Mouse (Mus musculus): ENCODE measurements at regions not wholly inside any gene's neighbourhood (a gene's known extent, or its start where the extent isn't known, plus 50 kb on each side); places are given as distances from the start of the nearest gene placed in this dataset.

DNA sequence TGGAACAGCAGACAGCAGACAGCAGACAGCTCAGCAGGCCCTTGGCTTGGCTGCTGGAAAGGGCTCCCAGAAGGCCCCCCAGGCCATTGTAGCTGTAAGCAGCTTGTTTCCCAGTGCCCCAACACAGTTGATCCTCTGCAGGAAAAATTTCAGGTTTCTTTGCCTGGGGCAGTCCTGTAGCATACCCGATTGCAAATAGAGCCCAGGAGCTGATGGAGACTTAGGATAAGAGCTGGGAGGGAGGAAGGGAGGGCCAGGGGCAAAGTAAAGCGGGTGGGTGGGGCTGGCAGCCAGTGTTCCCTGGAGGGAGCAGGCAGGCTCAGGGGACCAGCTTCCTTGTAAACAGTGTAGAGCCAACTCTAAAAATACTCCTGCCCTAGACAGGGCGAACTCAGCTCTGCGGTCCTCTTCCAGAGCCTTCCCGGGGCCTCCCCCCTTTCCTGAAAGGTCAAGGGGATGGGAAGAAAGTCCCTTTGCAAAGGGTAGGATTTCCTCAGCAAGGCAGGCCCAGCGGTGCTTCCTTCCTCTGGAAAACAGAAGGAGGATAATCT is 101.8 kb upstream of the Jun start:
- no peak for DNase-seq (ENCODE audit: low read depth, low spot score)

DNA sequence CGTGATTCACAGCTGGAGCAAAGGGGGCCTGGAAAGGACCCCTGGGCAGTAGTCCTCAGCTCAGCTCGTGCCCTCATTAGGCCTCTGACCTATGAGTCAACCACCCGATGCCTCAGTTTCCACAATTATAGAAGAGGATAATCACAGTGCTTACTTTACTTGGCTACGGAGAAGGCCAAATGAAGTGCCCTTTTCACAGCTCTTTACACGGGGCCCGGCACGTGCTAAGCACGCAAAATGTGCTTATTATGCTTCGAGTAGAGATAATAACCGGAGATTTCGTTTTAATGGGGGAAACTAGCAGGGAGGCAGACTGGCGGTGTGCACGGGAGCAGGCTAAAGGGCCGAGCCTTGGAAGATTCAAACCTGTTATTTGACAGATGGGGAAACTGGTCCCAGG is 102.4 kb upstream of the Jun start:
- DNase-seq (ENCODE audit: low read depth, low spot score) = no peak

- DNase-seq (ENCODE audit: low read depth, low spot score) = no peak
These were observed 103.2 kb upstream of the Jun start for GRCm38 (mm10) chr4:95155178-95155577.

DNA sequence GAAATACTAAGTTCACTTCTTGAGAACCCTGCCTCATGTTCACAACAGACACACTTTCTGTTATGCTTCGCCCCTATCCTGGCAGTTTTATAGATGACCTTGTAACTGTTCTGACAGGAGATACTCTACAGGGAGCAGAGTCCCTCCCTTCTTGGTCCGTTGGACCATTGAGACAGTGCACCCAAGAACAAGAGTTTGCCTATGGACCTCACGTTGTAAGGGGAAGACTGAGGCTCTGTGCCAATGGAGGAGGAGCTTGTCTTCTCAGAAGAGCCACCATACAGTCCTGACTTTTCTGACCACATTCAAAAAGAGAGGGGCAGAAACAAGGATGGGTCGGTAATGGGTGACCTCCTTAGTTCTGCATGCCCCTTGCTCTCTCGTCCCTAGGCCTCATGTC is 103.8 kb upstream of the Jun start:
- DNase-seq (ENCODE audit: low read depth, low spot score) = no peak

DNA sequence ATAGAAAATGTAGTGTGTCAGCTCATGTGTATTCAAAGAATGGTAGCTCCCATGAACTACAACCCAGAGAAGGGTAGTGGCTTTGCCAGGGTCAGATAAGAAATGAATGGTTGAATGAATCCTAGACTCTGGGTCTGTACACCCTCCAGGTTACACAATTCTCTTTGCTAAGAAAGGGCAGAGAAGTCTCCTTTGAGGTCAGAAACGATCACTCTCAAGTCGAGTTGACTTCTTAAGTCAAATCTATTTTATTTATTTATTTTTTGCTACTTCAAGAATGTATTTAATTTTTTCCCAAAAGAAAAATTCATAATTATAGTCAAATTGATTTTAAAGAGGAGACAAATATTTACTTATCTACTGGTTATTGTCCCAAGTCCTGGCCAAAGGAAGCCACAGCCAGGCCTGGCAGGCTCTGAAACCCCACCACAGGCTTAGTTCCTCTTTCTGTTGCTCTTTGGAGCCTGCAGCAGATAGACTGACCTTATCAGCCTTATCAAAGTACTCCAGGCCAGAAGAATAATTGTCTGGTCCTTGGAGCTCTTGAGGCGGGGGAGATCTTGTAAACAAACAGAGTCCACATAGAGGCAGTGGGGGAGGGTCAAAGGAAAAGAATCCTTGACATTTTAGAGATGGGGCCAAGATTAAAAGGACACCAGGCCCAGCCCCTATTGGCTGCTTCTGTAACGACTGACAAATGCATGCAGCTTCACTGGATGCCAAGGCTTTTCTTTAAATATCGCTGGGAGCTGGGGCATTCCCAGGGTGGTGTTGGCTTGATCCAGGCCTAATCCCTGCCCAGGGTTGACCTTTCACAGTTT is 104.6 kb upstream of the Jun start:
- no peak for DNase-seq (ENCODE audit: low read depth, low spot score)

- no peak for DNase-seq (ENCODE audit: low read depth, low spot score)
These were observed 105.8 kb upstream of the Jun start for GRCm38 (mm10) chr4:95157653-95158430.

DNA sequence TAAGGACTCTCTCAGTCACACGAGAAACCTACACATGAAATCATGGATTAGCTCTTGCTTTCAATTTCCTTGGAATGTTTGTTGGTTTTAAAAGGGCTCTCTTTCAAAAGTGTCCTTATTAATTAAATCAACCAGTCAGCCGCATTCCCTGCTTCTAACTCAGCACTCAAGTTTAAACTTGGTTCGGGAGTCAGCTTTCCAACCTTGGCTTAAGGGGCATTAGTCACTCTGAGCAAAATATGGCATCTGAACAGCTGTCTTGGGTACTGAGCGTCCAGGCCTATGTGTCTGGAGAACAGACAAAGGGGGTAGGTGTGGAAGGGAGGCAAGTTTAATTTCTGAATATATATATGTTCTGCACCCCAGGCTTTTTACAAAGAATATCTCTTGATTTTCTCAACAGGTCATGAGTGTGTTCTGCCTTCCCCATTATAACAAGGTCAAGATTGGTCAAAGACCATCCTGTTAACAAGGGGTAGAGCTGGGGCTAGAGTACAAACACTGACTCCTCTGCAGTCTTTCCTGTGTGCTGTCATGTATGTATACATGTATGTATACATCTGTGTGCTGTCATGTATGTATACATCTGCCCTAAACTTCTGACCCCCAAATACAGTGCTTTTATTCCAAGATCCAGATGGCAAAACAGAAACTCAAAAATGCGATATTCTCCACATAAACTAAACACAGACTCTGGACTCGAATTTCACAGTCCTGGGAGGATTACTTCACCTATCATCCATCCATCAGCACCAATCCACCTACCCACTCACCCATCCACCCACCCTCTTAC is 106.8 kb upstream of the Jun start:
- DNase-seq (ENCODE audit: low read depth, low spot score) = peak; percentile 74

DNA sequence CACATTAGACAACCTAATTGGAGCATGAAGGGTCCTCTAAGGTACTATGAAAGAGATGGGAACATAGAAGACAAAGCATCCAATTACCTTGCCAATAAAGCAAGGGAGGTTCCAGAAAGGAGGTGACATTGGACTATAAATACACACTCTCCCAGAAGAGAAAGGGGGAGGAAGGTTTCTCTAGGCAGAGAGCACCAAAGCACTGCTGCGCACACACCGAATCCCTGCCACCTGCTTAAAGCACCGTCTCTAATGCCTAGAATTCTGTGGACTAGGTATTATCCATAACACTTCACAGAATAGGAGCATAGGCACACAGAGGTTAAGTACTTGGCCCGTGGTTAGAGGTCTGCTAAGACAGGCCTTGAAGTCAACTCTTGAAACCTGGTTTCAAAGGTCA is 107.8 kb upstream of the Jun start:
- DNase-seq (ENCODE audit: low read depth, low spot score) = no peak

DNA sequence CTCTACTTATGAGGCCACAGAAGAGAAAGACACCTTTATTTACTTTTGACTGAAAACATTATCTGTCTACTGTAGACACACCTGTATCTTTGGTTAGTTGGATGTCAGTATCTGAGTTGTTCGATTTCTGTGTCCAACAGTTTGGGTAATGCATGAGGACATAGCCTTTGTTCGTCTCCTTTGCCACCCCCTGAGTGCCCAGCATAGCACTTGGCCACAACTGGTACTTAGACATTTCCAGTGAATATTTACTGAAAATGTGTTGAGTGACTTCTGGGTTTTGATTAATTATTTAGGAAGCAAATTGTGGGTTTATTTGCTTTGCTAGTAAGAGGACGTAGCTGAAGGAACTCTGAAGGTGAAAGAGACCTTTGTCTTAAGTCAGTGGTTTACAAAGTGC is 108.4 kb upstream of the Jun start:
- DNase-seq (ENCODE audit: low read depth, low spot score) = no peak

- peak; percentile 94 for DNase-seq (ENCODE audit: low read depth, low spot score)
These were observed 109.1 kb upstream of the Jun start for GRCm38 (mm10) chr4:95160912-95161669.

DNA sequence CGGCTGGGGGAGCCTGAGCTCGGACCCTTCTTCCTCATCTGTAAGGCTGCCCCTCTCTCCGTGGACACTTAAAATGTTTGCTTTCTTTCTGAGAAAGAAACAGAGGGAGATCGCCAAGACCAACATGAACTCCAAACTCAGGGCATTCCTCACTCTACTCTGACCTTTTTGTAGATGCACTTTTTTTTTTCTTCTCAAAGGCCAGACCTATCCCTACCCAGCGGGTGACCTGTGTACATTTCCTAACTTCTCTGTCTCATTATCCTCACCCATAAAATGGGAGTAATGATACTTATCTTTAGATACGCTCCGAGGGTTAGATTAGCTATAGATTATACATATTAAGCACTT is 109.6 kb upstream of the Jun start:
- no peak for DNase-seq (ENCODE audit: low read depth, low spot score)

DNA sequence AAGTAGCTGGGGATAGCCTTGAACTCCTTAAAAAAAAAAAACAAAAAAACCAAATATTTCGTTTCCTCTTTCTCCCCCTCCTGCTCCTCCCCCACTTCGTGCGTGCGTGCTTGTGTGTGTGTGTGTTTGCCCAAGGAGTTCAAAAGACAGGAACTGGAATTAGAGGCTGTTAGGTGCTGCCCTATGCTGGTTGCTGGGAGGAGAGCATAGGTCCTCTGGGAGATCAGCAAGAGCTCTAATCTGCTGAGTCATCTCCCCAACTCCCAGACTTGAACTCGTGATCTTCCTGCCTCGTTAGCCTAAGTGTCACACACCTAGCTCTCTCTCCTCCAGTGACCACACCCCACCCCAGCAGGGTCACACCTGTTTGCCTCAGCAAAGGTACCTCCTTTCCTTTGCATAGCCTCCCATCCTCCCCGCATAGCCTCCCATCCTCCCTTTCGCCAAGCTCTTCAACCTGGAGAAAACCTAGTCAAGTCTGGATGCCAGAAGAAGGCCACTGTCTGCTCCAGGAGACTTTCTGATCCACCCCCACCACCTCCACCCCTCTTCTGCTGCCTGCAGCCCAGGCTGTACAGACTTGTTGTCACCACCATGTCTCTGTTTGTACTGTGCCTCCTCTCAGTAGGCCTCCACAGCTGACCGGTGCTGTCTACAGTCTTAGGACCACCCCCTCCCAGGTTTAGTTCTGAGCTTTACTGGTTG is 110.5 kb upstream of the Jun start:
- peak; percentile 28 for DNase-seq (ENCODE audit: low read depth, low spot score)

GRCm38 (mm10) chr4:95163403-95163802 is 111.4 kb upstream of the Jun start:
- DNase-seq (ENCODE audit: low read depth, low spot score) = no peak

- no peak for DNase-seq (ENCODE audit: low read depth, low spot score)
These were observed 114.5 kb upstream of the Jun start for GRCm38 (mm10) chr4:95166503-95166902.

DNA sequence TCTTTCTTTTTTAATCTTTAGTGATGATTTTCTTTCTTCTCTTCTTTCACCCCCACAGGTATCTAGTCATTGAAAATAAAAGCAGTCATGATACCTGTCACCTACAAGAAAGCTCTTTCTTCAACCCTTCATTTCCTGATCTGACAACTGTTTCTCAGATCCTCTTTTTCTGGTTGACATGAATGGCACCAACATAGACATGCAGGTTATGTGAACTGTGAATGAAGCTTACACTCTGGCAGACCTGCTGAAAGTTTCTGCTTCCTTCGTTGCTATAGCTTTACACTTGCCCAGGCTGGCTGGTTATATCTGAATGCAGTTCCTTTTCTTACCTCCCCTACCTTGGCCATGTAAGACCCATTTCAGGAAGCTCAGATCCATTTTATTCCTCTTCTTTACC is 115.2 kb upstream of the Jun start:
- DNase-seq (ENCODE audit: low read depth, low spot score) = no peak

GRCm38 (mm10) chr4:95169702-95170101 is 117.7 kb upstream of the Jun start:
- DNase-seq (ENCODE audit: low read depth, low spot score) = no peak

GRCm38 (mm10) chr4:95177753-95178152 is 125.7 kb upstream of the Jun start:
- DNase-seq (ENCODE audit: low read depth, low spot score) = peak; percentile 37

- DNase-seq (ENCODE audit: low read depth, low spot score) = peak; percentile 48
These were observed 126.4 kb upstream of the Jun start for GRCm38 (mm10) chr4:95178467-95178866.

DNA sequence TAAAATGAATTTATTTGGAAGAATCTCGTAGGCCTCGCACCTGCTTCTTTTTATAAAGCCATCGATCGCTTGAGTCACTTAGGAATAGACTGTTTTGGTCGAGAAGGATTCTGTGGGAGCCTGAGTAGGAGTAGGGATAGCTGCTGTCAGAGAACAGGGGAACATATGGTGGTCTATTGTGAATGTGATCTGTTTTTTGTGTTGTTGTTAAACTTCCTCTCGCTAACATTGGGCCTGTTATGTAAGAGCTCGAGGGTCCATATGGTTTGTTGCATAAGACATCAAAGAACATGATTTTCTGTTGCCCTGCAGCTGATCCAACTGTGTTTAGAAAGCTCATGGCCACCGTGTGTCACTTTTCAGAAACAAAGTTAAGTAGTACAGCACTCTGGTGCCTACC is 126.9 kb upstream of the Jun start:
- DNase-seq (ENCODE audit: low read depth, low spot score) = no peak

GRCm38 (mm10) chr4:95180446-95180845 is 128.4 kb upstream of the Jun start:
- DNase-seq (ENCODE audit: low read depth, low spot score) = no peak

DNA sequence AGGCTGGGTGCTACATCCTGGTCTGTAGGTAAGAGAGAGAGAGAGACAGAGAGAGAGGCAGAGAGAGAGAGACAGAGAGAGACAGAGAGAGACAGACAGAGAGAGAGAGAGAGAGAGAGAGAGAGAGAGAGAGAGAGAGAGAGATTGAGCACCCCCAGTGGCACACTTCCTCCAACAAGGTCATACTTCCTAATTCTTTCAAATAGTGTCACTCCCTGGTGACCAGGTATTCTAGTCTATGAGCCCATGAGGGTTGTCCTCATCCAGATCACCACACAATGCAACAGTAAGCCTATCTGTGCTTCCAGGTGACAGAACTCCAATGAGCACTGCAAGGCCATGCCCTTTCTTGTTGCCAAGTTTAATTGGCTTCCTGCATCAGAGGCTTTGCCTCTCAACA is 129.0 kb upstream of the Jun start:
- no peak for DNase-seq (ENCODE audit: low read depth, low spot score)
